Mouse (Mus musculus) urinary bladder, postnatal 36 days (tissue): ENCODE measurements around the gene Ube2o.
A peak's percentile ranks its signal among the peaks of the same experiment; 100 is the strongest.
"Not testable (repeated sequence)": the region's sequence is repeated elsewhere in the genome, so short reads cannot be mapped to it uniquely, and the experiment has no call there.

ENCODE experiments used
- DNase-seq, 2 experiments: peaks; one replicate each; pipeline ENCODE4 v3.0.0; 2022; ENCODE audit warnings: low spot score in 2 of 2, mixed read lengths in 1 of 2

The Ube2o gene

GRCm38 (mm10) chr11:116513531-116514038 is 67.7 kb downstream of the Ube2o start:
- DNase-seq: no peak

DNA sequence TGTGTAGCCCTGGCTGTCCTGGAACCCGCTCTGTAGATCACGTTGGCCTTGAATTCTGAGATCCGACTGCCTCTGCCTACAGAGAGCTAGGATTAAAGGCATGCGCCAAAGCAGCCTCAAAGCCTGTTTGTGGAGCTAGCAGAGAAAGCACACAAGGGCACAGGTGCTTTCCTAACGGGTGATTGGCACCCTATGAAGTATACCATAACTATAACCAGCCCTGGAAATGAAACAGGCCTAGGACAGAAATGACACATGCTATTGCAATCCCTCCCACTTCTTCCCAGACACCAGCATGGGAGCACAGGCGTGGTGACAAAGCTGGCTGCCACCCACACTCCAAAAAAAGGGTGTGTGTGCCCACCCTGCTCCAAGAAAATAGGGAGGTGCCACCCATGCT is 68.3 kb downstream of the Ube2o start:
- no peak for DNase-seq

DNA sequence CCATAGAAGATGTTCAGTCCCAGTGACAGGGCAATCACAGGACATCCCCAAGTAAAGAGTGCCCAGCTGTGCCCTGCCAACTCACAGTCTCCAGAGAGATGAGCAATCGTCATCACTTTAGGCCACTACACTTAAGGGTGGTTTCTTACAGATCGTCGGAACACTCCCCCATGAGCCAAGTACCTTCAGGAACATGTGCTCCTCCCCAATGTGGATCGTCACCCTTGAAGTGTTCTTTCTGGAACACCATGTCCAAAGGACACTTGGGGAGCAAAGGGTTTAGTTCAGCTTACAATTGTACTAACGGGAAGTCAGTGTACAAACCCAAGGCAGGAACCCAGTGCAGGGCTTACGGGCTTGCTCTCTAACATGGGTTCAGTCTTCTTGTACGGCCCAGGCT is 69.1 kb downstream of the Ube2o start:
- no peak for DNase-seq

- no peak for DNase-seq
These were observed 69.9 kb downstream of the Ube2o start for GRCm38 (mm10) chr11:116511301-116511868.

GRCm38 (mm10) chr11:116508689-116509088 is 72.6 kb downstream of the Ube2o start:
- DNase-seq: no peak

- DNase-seq: no peak
These were observed 74.9 kb downstream of the Ube2o start for GRCm38 (mm10) chr11:116506151-116506875.

DNA sequence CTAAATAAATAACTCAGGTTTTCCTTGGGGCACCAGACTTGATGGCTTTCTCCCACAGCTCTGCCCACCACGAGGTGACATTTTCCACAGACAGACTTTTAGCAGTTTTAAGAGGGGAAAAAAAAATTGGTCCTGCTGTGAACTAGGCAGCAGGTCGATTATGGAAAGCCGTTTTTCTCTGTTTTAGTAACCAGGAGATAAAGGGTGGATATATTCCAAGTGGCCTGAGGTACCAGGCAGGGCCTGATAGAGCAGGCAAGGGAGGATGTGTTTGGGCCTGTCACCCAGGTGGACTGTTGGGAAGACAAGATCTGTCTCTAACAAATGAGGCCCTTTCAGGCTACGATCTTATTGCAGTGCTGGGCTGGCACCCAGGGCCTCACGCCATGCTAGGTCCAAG is 75.7 kb downstream of the Ube2o start:
- no peak for DNase-seq

DNA sequence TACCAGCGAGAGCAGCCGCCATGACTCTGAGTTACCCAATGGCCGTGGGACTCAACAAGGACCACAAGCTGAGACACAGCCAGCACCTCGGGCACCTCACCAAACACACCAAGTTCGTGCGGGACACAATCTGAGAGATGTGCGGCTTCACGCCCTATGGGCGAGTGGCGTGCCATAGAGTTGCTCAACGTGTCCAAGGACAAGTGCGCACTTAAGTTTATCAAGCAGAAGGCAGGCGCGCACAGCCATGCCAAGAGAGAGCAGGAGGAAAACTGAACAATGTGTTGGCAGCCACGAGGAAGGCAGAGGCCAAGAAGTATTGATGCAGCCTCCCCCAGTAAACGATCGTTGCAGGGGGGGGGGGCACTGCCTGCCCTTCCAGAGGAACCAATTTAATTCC is 76.7 kb downstream of the Ube2o start:
- DNase-seq: no peak

GRCm38 (mm10) chr11:116501005-116501746 is 80.1 kb downstream of the Ube2o start:
- DNase-seq: no peak

DNA sequence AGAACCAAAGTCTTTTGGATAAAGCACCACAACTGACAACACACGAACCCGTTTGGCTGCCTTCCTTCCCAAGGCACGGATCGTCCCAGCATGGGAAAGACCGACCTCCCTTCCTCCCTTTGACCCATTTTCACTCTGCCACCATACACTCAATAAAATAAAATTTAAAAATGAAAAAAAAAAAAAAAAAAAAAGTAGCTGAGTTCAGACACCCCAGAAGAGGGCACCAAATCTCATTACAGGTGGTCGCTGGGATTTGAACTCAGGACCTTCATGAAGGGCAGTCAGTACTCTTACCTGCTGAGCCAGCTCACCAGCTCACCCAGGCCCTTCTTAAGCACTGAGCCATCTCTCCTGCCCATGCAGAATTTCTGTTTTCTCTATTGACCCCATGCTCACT is 82.2 kb downstream of the Ube2o start:
- no peak for DNase-seq

DNA sequence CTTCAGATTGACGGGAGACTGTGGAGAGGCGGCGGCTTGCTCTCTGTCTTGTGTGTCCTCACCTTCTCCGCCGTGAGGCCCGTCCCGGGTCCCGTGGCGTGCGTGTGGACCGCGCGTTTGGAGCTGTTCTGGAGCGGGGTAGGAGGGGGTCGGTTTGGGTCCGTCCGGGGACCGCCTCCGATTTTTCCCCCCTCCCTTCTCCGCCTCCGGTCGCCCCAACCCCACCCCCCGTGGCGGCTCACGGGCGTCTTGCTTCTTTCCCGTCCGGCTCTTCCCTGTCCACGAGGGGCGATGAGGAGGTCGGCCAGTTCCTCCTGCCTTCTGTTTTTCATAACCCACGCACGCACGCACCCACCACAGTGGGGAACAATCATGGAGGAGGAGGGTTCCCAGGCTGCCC is 82.7 kb downstream of the Ube2o start:
- no peak for DNase-seq

DNA sequence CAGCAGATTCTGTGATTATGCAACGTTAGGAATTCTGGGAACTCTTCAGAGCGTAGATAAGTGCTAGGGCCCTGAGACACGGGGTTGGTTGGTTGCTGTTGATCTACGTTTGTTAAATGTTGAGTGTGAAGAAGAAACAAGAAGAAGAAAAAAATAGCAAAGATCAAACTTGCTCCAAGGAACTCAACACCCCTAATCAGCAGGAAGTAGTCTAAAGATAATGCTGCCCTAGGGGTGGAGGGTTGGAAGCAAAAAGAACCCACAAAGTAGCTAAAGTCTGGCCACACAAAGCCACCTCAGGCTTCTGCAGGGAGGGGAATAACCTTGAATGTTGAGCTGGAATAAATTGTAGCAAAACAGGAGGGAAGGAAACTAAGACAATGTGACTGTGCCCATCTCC is 83.9 kb downstream of the Ube2o start:
- DNase-seq: no peak

DNA sequence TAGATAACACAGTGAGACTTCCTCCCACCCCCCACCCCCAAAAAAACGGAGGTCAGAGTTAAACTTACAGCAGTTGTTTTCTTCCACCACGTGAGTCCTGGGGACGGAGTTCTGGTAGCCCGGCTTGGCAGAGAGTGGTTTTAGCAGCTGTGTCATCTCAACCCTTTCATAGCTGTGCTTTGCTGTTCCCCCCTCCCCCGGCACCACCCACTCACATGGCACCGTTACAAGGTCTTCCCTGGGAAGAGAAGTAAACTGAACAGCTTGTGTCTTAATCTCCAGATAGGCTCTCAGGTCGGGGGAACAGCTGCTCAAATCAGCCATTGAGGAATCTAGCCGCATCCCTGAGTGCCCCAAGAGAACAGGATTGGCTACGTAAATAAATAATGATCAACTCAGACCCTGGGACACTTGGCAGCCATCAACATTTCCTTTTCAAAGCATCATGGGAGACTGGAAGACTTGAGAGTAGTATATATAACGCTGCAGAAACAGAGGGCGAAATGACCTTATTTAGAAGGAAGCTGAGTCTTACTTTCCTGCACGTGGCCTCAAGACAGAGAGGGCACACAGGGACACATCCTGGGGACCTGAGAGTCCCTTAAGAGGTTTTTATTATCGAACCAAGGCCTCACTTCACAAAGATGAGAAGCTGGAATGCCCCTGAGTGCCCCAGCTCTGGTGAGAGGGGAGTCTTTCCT is 86.6 kb downstream of the Ube2o start:
- DNase-seq: peak; percentile 65 to 80

DNA sequence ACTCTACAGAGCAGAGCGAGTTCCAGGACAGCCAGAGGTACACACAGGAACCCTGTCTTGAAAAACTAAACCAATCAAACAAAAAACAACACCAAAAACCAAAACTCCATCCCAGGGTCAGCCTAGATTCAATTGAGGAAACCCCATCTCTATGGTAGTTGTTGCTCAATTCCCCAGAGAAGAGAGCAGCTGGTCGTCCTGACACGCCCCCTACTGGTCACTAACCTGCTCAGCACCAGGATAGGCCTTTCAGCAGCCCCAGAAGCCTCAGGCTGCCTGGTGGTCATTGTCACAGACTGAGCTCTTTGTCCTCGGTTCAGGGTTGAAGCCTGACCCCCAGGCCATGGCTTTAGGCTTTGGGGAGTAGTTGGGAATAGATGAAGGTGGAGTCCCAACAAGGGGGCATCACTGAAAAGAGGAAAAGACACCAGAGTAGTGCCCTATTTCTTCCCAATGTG is 87.4 kb downstream of the Ube2o start, which contains the start of gene Prpsap1:
Gene Prpsap1, minus strand, starts transcription at position 408 of the 458 bp plus-strand sequence.
- DNase-seq: peak in 1 of 2 experiments; percentile 54

DNA sequence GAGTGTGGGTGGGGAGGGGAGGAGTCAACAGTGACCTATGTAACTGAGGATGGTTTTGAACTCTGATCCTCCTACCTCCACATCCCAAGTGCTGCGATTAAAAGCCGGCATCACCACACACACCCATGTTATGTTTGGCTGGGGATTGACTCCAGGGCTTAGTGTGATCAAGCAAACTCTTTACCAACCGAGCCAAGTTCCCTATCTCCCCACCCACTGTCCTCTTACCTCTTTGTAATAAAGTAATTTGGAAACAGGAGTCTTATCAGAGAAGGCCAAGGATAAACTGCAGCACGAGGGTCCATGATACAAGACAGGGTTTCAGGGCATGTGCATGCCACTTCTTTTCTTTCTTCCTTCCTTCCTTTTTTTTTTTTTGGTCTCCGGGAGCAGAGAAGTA is 88.1 kb downstream of the Ube2o start:
- no peak for DNase-seq

- not testable (repeated sequence) for DNase-seq
These were observed 88.7 kb downstream of the Ube2o start for GRCm38 (mm10) chr11:116492507-116492906.

- DNase-seq: no peak
These were observed 89.9 kb downstream of the Ube2o start for GRCm38 (mm10) chr11:116491338-116491737.

- DNase-seq: peak; percentile 82 to 87
These were observed 90.8 kb downstream of the Ube2o start for GRCm38 (mm10) chr11:116490232-116491107.

- DNase-seq: peak in 1 of 2 experiments; percentile 24
These were observed 91.4 kb downstream of the Ube2o start for GRCm38 (mm10) chr11:116489771-116490231.

DNA sequence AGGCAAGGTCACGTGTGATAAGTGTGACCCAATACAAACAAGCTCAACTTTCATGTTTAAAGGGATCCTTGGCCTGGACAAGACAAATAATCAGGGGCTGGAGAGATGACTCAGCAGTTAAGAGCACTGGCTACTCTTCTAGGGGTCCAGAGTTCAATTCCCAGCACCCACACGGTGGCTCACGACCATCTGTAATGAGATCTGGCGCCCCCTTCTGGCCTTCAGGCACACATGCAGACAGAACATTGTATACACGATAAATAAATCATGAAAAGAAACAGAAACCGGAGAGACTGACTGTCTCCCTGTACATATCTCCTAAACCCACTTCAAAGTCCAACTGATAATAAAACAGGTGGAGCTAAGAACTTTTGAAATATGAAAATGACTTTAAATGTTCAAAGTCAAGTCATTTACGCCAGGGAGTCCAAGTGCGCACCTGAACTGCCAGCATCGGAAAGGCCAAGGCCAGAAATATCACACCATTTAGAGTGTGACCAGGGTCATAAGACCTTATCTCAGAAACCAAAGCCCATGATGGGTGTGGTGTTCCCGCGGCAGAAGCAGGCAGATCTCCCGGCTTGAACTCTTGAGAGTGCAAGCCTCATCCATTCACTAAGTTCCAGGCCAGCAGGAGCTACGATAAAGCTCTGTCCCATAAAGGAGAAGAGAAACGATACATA is 92.4 kb downstream of the Ube2o start:
- DNase-seq: no peak
